Mouse (Mus musculus) cortical plate, adult 2 months (tissue): ENCODE data around the gene Pdzrn4. TPM values are rescaled to one million over a fixed set of nuclear protein-coding genes. Genes with fewer than 3 reads are reported as not detected.

ENCODE experiments used
- H3K27ac ChIP-seq: fragments of 200-500 bp; 2 replicates; pipeline ENCODE4 v1.5.1; 2012; ENCODE audit warnings: low read length, control low read depth, inconsistent platforms; ENCODE audit not compliant: insufficient read depth
- H3K4me1 ChIP-seq: fragments of 200-500 bp; 2 replicates; pipeline ENCODE4 v1.6.1; 2011; ENCODE audit warnings: low read length; ENCODE audit not compliant: control insufficient read depth, insufficient read depth
- H3K4me3 ChIP-seq: fragments of 200-500 bp; 2 replicates; pipeline ENCODE4 v1.5.1; 2011; ENCODE audit warnings: mild to moderate bottlenecking, low read length, control low read depth; ENCODE audit not compliant: insufficient read depth
- CTCF ChIP-seq: fragments of 200-500 bp; IDR thresholded peaks from 2 replicates; pipeline ENCODE4 v1.5.1; 2011; ENCODE audit warnings: mild to moderate bottlenecking, control low read depth, low read length; ENCODE audit not compliant: insufficient read depth; ENCODE audit errors: extremely low read depth
- POLR2A ChIP-seq: fragments of 200-500 bp; IDR thresholded peaks from 2 replicates; pipeline ENCODE4 v1.6.1; 2011; ENCODE audit warnings: mild to moderate bottlenecking, low read length, control low read depth; ENCODE audit not compliant: insufficient read depth; ENCODE audit errors: extremely low read depth
- polyA plus RNA-seq: library from polyadenylated mRNA; depleted of rRNA; stranded (reverse); fragments of >200 nt; gene quantifications from 2 replicates; pipeline ENCODE4 v1.2.3, GENCODE M21; 2012

Gene Pdzrn4
- polyA plus RNA-seq, 1 experiment: 4.6 TPM

DNA sequence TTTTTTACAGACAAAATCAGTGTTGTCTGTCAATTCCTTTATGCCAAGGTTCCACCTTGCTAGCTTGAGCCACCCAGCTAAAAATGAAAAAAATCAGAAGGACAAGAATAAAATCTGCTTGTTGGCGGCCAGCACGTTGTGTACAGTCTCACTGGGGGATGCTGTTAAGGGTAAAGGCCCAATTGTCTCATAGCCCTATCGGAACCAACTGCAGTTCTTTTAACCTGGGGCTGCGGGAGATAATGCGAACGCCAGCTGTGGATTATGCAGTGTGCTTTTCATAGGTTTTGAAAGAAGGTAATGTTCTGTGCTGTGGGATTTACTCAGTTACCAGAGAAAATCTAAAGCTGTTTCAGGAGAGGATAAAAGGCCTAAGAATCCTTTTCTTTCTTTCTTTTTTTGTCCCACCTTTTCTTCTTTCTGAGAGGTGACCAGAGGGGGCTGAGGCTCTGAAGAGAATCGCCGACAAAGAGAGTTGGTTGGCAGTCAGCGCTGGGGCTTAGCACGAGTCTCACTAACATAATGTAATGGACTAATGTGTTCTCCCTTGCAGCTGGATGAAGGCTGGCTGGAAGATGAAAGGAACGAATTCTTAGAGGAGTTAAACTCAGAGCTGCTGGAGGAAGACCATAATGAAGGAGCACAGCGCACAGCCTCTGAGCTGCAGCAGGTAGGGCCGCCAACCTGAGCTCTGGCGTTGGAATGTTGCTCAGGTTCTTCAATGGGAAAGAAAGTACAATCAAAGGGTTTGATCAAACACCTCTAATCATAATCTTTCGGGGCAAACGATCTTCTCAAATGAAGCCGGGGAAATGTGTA, 360.6 kb downstream of the Pdzrn4 start:
- Histone ChIP-seq H3K4me3 (no peak overlapping the region), H3K4me1 (peaks cover 2% of the 10 kb centered on the region), H3K27ac (no peak overlapping the region)
- TF ChIP-seq CTCF: no peak
- no peak for TF ChIP-seq POLR2A

DNA sequence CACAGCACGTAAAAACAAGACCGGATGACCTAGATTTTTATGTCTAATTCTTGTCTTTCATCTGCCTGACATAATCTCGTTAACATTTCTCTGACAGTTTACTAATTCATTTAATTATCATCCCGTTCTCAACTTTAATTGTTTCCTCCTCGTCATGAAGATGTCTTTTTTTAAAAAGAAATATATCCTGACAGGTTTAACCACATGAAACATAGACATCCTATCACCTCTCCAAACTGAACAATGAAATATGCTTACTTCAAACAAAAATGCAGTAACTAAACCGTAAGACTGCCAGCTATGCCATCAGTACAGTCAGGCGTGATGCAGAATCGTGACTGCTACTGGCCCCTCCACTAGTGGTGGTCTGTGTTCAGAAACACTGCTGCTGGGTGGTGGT, 362.3 kb downstream of the Pdzrn4 start:
- TF ChIP-seq CTCF: no peak
- no peak for TF ChIP-seq POLR2A
- Histone ChIP-seq H3K27ac (no peak overlapping the region), H3K4me1 (peaks cover 2% of the 10 kb centered on the region), H3K4me3 (no peak overlapping the region)

DNA sequence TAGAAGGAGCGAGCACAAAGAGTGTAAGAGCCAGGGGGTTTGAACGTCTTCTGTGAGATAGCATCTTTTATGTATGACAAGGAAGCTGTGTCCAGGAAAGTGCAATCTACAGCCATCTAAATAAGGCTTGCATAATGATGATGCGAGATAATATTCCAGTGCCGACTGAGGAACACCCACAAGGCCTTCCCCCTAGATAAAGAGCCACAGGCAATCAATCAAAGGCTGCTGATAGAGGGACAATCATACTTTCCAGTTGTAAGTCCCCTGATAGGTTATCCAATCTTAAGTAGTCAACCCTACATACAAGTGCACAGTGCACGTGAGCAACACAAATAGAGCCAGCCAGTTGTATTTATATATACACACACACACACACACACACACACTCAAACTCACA, 366.6 kb downstream of the Pdzrn4 start:
- TF ChIP-seq POLR2A (no peak), CTCF (no peak)
- no peaks in the 10 kb centered on the region; the same call in 1 of the 2 replicates for H3K4me1 ChIP-seq
- no peak overlapping the region for H3K27ac ChIP-seq
- H3K4me3 ChIP-seq: no peak overlapping the region

DNA sequence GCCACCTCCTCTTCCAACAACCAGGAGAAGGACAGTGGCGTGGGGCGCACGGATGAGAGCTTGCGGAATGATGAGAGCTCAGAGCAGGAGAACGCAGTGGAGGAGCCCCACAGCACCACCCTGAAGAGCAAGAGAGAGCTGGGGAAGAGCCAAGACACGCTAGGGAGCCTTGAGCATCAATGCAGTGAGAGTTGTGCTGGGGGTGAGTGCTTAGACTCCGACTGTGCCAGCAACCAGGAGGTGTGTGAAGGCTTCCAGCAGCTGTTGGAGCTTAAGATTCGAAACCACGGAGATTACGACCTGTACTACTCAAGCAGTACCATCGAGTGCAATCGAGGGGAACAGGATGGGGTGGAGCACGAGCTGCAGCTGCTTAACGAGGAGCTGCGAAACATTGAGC, 372.9 kb downstream of the Pdzrn4 start:
- H3K27ac ChIP-seq: no peak overlapping the region
- no peaks in the 10 kb centered on the region for H3K4me1 ChIP-seq
- no peak overlapping the region for H3K4me3 ChIP-seq
- TF ChIP-seq POLR2A: no peak
- no peak for TF ChIP-seq CTCF

DNA sequence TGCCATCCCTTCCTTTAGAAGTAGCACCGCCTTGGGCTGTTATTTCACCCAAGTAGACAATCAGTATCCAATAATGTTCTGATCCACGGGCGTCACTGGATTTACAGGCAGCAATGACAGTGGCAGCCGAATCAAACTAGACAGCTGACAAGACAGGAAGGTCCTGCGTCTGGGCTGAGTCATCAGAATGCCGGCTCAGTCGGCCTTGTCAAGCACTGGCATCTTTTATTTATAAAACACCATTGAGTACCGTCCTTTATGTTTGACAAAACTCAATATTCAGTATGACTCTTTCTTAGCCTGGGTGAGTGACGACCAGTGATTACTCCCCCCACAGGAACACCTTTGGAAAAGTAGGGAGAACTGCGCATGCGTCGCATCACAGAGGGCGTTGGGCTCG, 391.4 kb downstream of the Pdzrn4 start:
- H3K27ac ChIP-seq: no peak overlapping the region
- H3K4me3 ChIP-seq: no peak overlapping the region
- no peaks in the 10 kb centered on the region for H3K4me1 ChIP-seq
- TF ChIP-seq CTCF: no peak
- TF ChIP-seq POLR2A: no peak

DNA sequence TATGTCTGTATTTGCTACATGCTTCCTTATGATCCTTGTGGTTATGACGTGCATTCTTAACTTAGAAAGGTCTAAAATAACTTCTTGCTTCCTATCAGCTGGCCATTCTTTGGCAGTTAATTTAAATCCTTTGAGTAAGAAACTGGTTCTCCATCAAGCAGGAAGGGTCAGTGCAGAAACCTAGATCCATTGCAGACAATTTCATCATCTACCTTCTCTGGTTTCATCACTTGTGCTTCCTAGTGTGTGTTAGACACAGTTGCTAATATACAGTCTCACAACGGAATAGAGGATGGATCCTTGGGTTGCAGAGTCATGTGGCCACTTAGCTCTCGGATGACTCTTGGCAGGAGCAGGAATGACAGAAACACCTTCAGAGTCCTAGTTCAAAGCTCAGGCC, 397.6 kb downstream of the Pdzrn4 start:
- TF ChIP-seq CTCF: no peak
- TF ChIP-seq POLR2A: no peak
- Histone ChIP-seq H3K4me3 (no peak overlapping the region), H3K4me1 (no peaks in the 10 kb centered on the region), H3K27ac (no peak overlapping the region)

DNA sequence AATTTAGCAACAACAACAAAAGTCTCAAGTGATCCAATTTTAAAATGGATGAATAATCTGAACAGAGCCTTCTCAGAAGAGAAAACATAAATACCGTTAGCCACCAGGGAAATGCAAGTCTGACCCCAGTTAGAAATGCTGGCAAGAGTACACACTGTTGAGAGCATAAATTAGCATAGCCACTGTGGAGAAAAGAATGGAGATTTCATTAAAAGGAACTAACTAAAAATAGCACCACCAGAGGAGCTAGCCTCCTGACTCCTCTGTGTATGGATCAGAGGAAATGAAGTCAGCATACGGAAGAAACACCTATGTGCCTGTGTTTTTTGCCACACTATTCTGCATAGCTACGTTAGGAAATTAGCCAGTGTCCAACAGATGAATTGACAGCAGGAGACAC, 409.3 kb downstream of the Pdzrn4 start:
- Histone ChIP-seq H3K27ac (no peak overlapping the region), H3K4me1 (no peaks in the 10 kb centered on the region), H3K4me3 (no peak overlapping the region)
- no peak for TF ChIP-seq CTCF

DNA sequence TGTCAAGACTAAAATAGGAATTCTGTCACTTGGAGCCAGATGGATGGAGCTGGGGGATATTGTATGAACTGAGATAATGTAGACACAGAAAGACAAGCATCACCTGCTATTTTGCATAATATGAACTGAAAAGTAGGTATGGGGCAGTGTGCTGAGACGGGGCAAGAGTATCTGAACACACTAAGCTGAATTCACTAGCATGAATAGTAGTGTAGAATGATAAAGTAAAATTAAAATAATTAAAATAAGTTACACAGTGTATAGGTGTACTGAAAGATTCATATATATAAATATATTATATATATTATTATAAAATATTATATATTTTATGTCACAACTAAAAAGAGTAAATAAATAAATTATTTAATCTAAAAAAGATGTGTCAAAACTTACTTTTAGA, 409.7 kb downstream of the Pdzrn4 start:
- H3K27ac ChIP-seq: no peak overlapping the region
- no peaks in the 10 kb centered on the region for H3K4me1 ChIP-seq
- no peak overlapping the region for H3K4me3 ChIP-seq
- TF ChIP-seq POLR2A (no peak), CTCF (no peak)
